Mouse (Mus musculus) cerebellum, adult 2 months (tissue): ENCODE measurements around the gene Foxp1.

ENCODE experiments used
- CTCF ChIP-seq: fragments of 200-500 bp; IDR thresholded peaks from 2 replicates; pipeline ENCODE4 v1.5.1; 2011; ENCODE audit warnings: low read depth, mild to moderate bottlenecking, control low read depth, low read length, moderate library complexity, borderline replicate concordance; ENCODE audit not compliant: insufficient read depth
- POLR2A ChIP-seq: fragments of 200-500 bp; IDR thresholded peaks from 2 replicates; pipeline ENCODE4 v1.6.1; 2011; ENCODE audit warnings: low read length, control low read depth, borderline replicate concordance; ENCODE audit not compliant: insufficient read depth

DNA sequence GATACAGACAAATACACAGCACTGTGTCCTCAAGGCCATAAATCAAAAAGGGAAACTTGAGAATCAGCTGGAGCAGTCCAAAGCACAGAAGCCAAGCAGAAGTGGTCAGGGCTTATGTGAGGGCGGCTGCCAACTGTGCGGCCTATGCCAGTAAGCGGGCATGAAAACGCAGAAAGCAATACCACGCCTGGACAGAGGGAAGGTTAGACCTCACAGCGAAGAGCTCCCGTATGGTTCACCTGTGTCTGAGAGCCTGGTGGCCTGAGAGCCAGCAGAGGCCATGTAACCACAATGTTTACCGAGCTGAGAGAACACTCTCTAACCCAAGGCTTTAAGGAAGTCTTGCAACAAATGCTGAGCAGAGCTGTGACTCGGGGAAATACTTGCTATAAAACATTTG, 524.8 kb downstream of the Foxp1 start:
- TF ChIP-seq CTCF (no peak), POLR2A (no peak)
